Mouse (Mus musculus) lung, embryonic 16.5 days (tissue): ENCODE measurements around the gene Zfp979. TPM values are rescaled to one million over a fixed set of nuclear protein-coding genes. Genes with fewer than 3 reads are reported as not detected.
"Not testable (repeated sequence)": the region's sequence is repeated elsewhere in the genome, so short reads cannot be mapped to it uniquely, and the experiment has no call there.

Experiments used
- ATAC-seq: fragments of 200-750 bp; cut with Nextera tagmentation; 2 replicates; pipeline ENCODE4 v1.8.0; 2017; ENCODE audit warnings: low read depth, mild to moderate bottlenecking, moderate library complexity
- H3K27ac ChIP-seq: fragments of 300-500 bp; sonication (generic); 2 replicates; pipeline ENCODE4 v1.5.1; 2014; ENCODE audit warnings: mild to moderate bottlenecking, control low read depth, low read length
- H3K27me3 ChIP-seq: fragments of 300-500 bp; sonication (generic); 2 replicates; pipeline ENCODE4 v1.6.1; 2014; ENCODE audit warnings: low read depth, low read length, mixed read lengths; ENCODE audit not compliant: control insufficient read depth, insufficient read depth
- H3K36me3 ChIP-seq: fragments of 300-500 bp; sonication (generic); 2 replicates; pipeline ENCODE4 v1.6.1; 2014; ENCODE audit warnings: low read length; ENCODE audit not compliant: control insufficient read depth, insufficient read depth
- H3K4me1 ChIP-seq: fragments of 300-500 bp; sonication (generic); replicated peaks from 2 replicates; pipeline ENCODE4 v1.6.1; 2014; ENCODE audit warnings: low read length, mixed read lengths; ENCODE audit not compliant: control insufficient read depth, insufficient read depth
- H3K4me2 ChIP-seq: fragments of 300-500 bp; sonication (generic); 2 replicates; pipeline ENCODE4 v1.6.1; 2014; ENCODE audit warnings: low read depth, low read length, control low read depth
- H3K4me3 ChIP-seq: fragments of 300-500 bp; sonication (generic); 2 replicates; pipeline ENCODE4 v1.5.1; 2014; ENCODE audit warnings: mild to moderate bottlenecking, low read length, control low read depth
- H3K9ac ChIP-seq: fragments of 300-500 bp; sonication (generic); 2 replicates; pipeline ENCODE4 v1.6.1; 2014; ENCODE audit warnings: low read length, control low read depth
- H3K9me3 ChIP-seq: fragments of 300-500 bp; sonication (generic); 2 replicates; pipeline ENCODE4 v1.6.1; 2016; ENCODE audit warnings: low read length; ENCODE audit not compliant: control insufficient read depth
- WGBS: fragments of 180-500 bp; shearing (Covaris S2); extraction: QIAGEN DNeasy Blood & Tissue Kit; methylation state at CpG from one replicate; pipeline ENCODE4 v1.1.7; 2014; 5-methylcytosine and 5-hydroxymethylcytosine counted together
- polyA plus RNA-seq: library from polyadenylated mRNA; unstranded; fragments of >200 nt; fragmentation: Nextera tagmentation; extraction: Ambion mirVana; gene quantifications from 2 replicates; pipeline ENCODE4 v1.2.1, GENCODE M21; 2015

Gene Zfp979
- polyA plus RNA-seq, 1 experiment from 2014 or later: 4.9 TPM

GRCm38 (mm10) chr4:147597685-147598084 is 44.6 kb downstream of the Zfp979 start:
- Histone ChIP-seq H3K4me1 (no peaks in the 10 kb centered on the region), H3K9me3 (peaks cover 23% of the 10 kb centered on the region), H3K36me3 (no peaks in the 10 kb centered on the region), H3K27ac (no peak overlapping the region), H3K4me3 (no peak overlapping the region), H3K4me2 (no peak overlapping the region), H3K27me3 (no peaks in the 10 kb centered on the region), H3K9ac (no peak overlapping the region)
- WGBS: 45% methylated on average over 1 of the region's 1 CpGs
- no peak for ATAC-seq

GRCm38 (mm10) chr4:147594630-147595029 is 47.7 kb downstream of the Zfp979 start:
- not testable (repeated sequence) for H3K36me3 ChIP-seq, H3K27ac ChIP-seq, H3K4me2 ChIP-seq, H3K9ac ChIP-seq, ATAC-seq, H3K4me3 ChIP-seq, H3K27me3 ChIP-seq, H3K4me1 ChIP-seq
- H3K9me3 ChIP-seq: peaks cover 23% of the 10 kb centered on the region
- WGBS: 79% methylated on average over 3 of the region's 3 CpGs

- Histone ChIP-seq H3K9me3 (peaks cover 11% of the 10 kb centered on the region), H3K27me3 (no peaks in the 10 kb centered on the region), H3K4me1 (no peaks in the 10 kb centered on the region), H3K4me2 (no peak overlapping the region), H3K27ac (no peak overlapping the region), H3K36me3 (no peaks in the 10 kb centered on the region), H3K9ac (no peak overlapping the region), H3K4me3 (no peak overlapping the region)
- ATAC-seq: no peak
- 60% methylated on average over 1 of the region's 1 CpGs for WGBS
These were observed 55.5 kb downstream of the Zfp979 start for GRCm38 (mm10) chr4:147586511-147587473.

GRCm38 (mm10) chr4:147579371-147579770 is 62.9 kb downstream of the Zfp979 start:
- not testable (repeated sequence) for H3K4me3 ChIP-seq, H3K4me1 ChIP-seq, H3K27me3 ChIP-seq, H3K4me2 ChIP-seq, H3K9ac ChIP-seq, H3K27ac ChIP-seq, H3K36me3 ChIP-seq, ATAC-seq, H3K9me3 ChIP-seq
- WGBS: 92% methylated on average over 4 of the region's 4 CpGs

GRCm38 (mm10) chr4:147571156-147571555 is 71.2 kb downstream of the Zfp979 start:
- not testable (repeated sequence) for H3K9me3 ChIP-seq, H3K27ac ChIP-seq, ATAC-seq, H3K4me3 ChIP-seq, H3K36me3 ChIP-seq, H3K9ac ChIP-seq, H3K27me3 ChIP-seq, H3K4me1 ChIP-seq, H3K4me2 ChIP-seq
- WGBS: 69% methylated on average over 8 of the region's 8 CpGs

GRCm38 (mm10) chr4:147565426-147566220 is 76.7 kb downstream of the Zfp979 start:
- WGBS: 66% methylated on average over 6 of the region's 6 CpGs

More at GRCm38 (mm10) chr4:147565426-147566220, 76.7 kb downstream of the Zfp979 start:
- Histone ChIP-seq H3K9ac (no peak overlapping the region), H3K4me3 (no peak overlapping the region), H3K27me3 (no peaks in the 10 kb centered on the region), H3K27ac (no peak overlapping the region), H3K9me3 (peaks cover 13% of the 10 kb centered on the region; the same call in 1 of the 2 replicates), H3K36me3 (no peaks in the 10 kb centered on the region), H3K4me2 (no peak overlapping the region), H3K4me1 (no peaks in the 10 kb centered on the region)
- no peak for ATAC-seq

Other genes with a start within 250 kb of the Zfp979 start
- 3.7 and 4.7 TPM in 2 replicates for gene Zfp982, start 150.1 kb downstream of the Zfp979 start, polyA plus RNA-seq
- gene Gm16503, start 102.3 kb downstream of the Zfp979 start, polyA plus RNA-seq: 0.08 and 0.10 TPM in 2 replicates
- 0.15 and 0.31 TPM in 2 replicates for gene Zfp985, start 89.2 kb downstream of the Zfp979 start, polyA plus RNA-seq
- not detected in 2 replicates for gene Zfp534, start 60.0 kb upstream of the Zfp979 start, polyA plus RNA-seq
- 5.7 and 6.2 TPM in 2 replicates for gene Zfp984, start 167.3 kb upstream of the Zfp979 start, polyA plus RNA-seq
- gene Zfp933, start 205.9 kb upstream of the Zfp979 start, polyA plus RNA-seq: 5.5 and 6.5 TPM in 2 replicates
- 47.0 and 48.2 TPM in 2 replicates for gene Miip, start 226.3 kb upstream of the Zfp979 start, polyA plus RNA-seq
- gene Fv1, start 226.5 kb upstream of the Zfp979 start, polyA plus RNA-seq: 7.3 and 9.5 TPM in 2 replicates